Mouse (Mus musculus): ENCODE data around the gene Ccnt1. TPM values are rescaled to one million over a fixed set of nuclear protein-coding genes. Genes with fewer than 3 reads are reported as not detected.
A peak's percentile ranks its signal among the peaks of the same experiment; 100 is the strongest.

Ccnt1 gene
- polyA plus RNA-seq, 1 experiment from 2014 or later, result 30.2 TPM

- TF ChIP-seq CTCF (IDR thresholded peaks at IDR 0.05), result no peak
- CTCF ChIA-PET, result interaction anchor here (0.6 to 6.4 kb wide), 3 partner anchors 22 to 49 kb away, joined by 3 to 97 read pairs (median 12); no protein-coding TSS in a partner anchor
- POLR2A ChIA-PET, result interaction anchor here (0.9 kb wide), 1 partner anchor 33 kb away, joined by 4 read pairs; no protein-coding TSS in a partner anchor
- no peak for DNase-seq (ENCODE audit: low read depth, low spot score)
- ATAC-seq, result no peak
- H3K27me3 ChIP-seq, result no peaks in the 10 kb centered on the region
- in situ Hi-C loops (cut with MboI; ENCODE audit: low pct_unique_long_range_greater_than_20kb), result loop anchor here (5.0 kb wide), 1 partner anchor 35 kb away; no protein-coding TSS in a partner anchor
Observed at GRCm38 (mm10) chr15:98582410-98582809, 11.7 kb upstream of the Ccnt1 start.

GRCm38 (mm10) chr15:98579795-98580464 lies 9.2 kb upstream of the Ccnt1 start:
- ATAC-seq (peak; percentile 60), DNase-seq (ENCODE audit: low read depth, low spot score) (no peak)
- CTCF ChIA-PET, result interaction anchor here (0.6 to 6.4 kb wide), 15 partner anchors 8 to 73 kb away, joined by 3 to 97 read pairs (median 5); partner anchors contain the start of genes Adcy6 and Cacnb3
- peak; percentile 84 for TF ChIP-seq CTCF (IDR thresholded peaks at IDR 0.05)
- H3K27me3 ChIP-seq, result no peaks in the 10 kb centered on the region
- in situ Hi-C loops (cut with MboI; ENCODE audit: low pct_unique_long_range_greater_than_20kb), result loop anchor here (5.0 kb wide), 1 partner anchor 37 kb away; no protein-coding TSS in a partner anchor
- POLR2A ChIA-PET, result interaction anchor here (0.7 to 1.8 kb wide), 2 partner anchors 28 to 37 kb away, joined by 3 to 6 read pairs; no protein-coding TSS in a partner anchor

GRCm38 (mm10) chr15:98579310-98579709 lies 8.6 kb upstream of the Ccnt1 start:
- POLR2A ChIA-PET, result interaction anchor here (1.8 kb wide), 1 partner anchor 37 kb away, joined by 6 read pairs; no protein-coding TSS in a partner anchor
- CTCF ChIA-PET, result interaction anchor here (1.3 to 6.4 kb wide), 6 partner anchors 11 to 73 kb away, joined by 5 to 97 read pairs (median 9); partner anchors contain the start of gene Adcy6
- no peak for DNase-seq (ENCODE audit: low read depth, low spot score)
- no peaks in the 10 kb centered on the region for H3K27me3 ChIP-seq
- no peak for ATAC-seq
- TF ChIP-seq CTCF (IDR thresholded peaks at IDR 0.05), result no peak
- in situ Hi-C loops (cut with MboI; ENCODE audit: low pct_unique_long_range_greater_than_20kb), result no loop called here

GRCm38 (mm10) chr15:98573293-98573692 lies 2.6 kb upstream of the Ccnt1 start:
- DNase-seq (ENCODE audit: low read depth, low spot score), result no peak
- ChIA-PET CTCF (no interaction called here), POLR2A (no interaction called here)
- ATAC-seq, result no peak
- in situ Hi-C loops (cut with MboI; ENCODE audit: low pct_unique_long_range_greater_than_20kb), result loop anchor here (5.0 kb wide), 1 partner anchor 224 kb away; no protein-coding TSS in a partner anchor
- no peak for TF ChIP-seq CTCF (IDR thresholded peaks at IDR 0.05)
- H3K27me3 ChIP-seq, result no peaks in the 10 kb centered on the region

- ATAC-seq (no peak), DNase-seq (ENCODE audit: low read depth, low spot score) (no peak)
- ChIA-PET POLR2A (interaction anchor here (0.7 kb wide), 1 partner anchor 656 kb away, joined by 4 read pairs; no protein-coding TSS in a partner anchor), CTCF (interaction anchor here (1.4 kb wide), 1 partner anchor 41 kb away, joined by 3 read pairs; no protein-coding TSS in a partner anchor)
- no peaks in the 10 kb centered on the region for H3K27me3 ChIP-seq
- in situ Hi-C loops (cut with MboI; ENCODE audit: low pct_unique_long_range_greater_than_20kb), result loop anchor here (5.0 kb wide), 1 partner anchor 227 kb away; no protein-coding TSS in a partner anchor
- no peak for TF ChIP-seq CTCF (IDR thresholded peaks at IDR 0.05)
Observed at GRCm38 (mm10) chr15:98569795-98570365, 843 bp downstream of the Ccnt1 start.

- ChIA-PET CTCF (interaction anchor here (1.9 kb wide), 1 partner anchor 11 kb away, joined by 7 read pairs; no protein-coding TSS in a partner anchor), POLR2A (interaction anchor here (1.1 kb wide), 1 partner anchor 37 kb away, joined by 4 read pairs; no protein-coding TSS in a partner anchor)
- in situ Hi-C loops (cut with MboI; ENCODE audit: low pct_unique_long_range_greater_than_20kb), result no loop called here
- ATAC-seq (no peak), DNase-seq (ENCODE audit: low read depth, low spot score) (no peak)
- TF ChIP-seq CTCF (IDR thresholded peaks at IDR 0.05), result no peak
- H3K27me3 ChIP-seq, result no peaks in the 10 kb centered on the region
Observed at GRCm38 (mm10) chr15:98569216-98569615, 1.5 kb downstream of the Ccnt1 start.

GRCm38 (mm10) chr15:98568256-98569033 lies 2.3 kb downstream of the Ccnt1 start:
- ChIA-PET POLR2A (interaction anchor here (0.6 to 1.1 kb wide), 2 partner anchors 36 to 789 kb away, joined by 4 to 6 read pairs; no protein-coding TSS in a partner anchor), CTCF (interaction anchor here (0.7 to 1.9 kb wide), 2 partner anchors 12 to 50 kb away, joined by 4 to 7 read pairs; no protein-coding TSS in a partner anchor)
- no peak for TF ChIP-seq CTCF (IDR thresholded peaks at IDR 0.05)
- in situ Hi-C loops (cut with MboI; ENCODE audit: low pct_unique_long_range_greater_than_20kb), result no loop called here
- no peak for DNase-seq (ENCODE audit: low read depth, low spot score)
- H3K27me3 ChIP-seq, result no peaks in the 10 kb centered on the region
- no peak for ATAC-seq

- no peak for TF ChIP-seq CTCF (IDR thresholded peaks at IDR 0.05)
- no peaks in the 10 kb centered on the region for H3K27me3 ChIP-seq
- in situ Hi-C loops (cut with MboI; ENCODE audit: low pct_unique_long_range_greater_than_20kb), result no loop called here
- ATAC-seq (peak; percentile 84), DNase-seq (ENCODE audit: low read depth, low spot score) (peak; percentile 94)
- CTCF ChIA-PET, result interaction anchor here (0.7 to 1.9 kb wide), 2 partner anchors 13 to 49 kb away, joined by 4 to 7 read pairs; no protein-coding TSS in a partner anchor
- POLR2A ChIA-PET, result interaction anchor here (0.6 to 0.8 kb wide), 2 partner anchors 12 to 788 kb away, joined by 3 to 6 read pairs; no protein-coding TSS in a partner anchor
Observed at GRCm38 (mm10) chr15:98567278-98568134, 3.2 kb downstream of the Ccnt1 start.

GRCm38 (mm10) chr15:98566973-98567277 lies 3.8 kb downstream of the Ccnt1 start:
- ChIA-PET POLR2A (interaction anchor here (0.8 kb wide), 1 partner anchor 12 kb away, joined by 3 read pairs; no protein-coding TSS in a partner anchor), CTCF (no interaction called here)
- no peak for DNase-seq (ENCODE audit: low read depth, low spot score)
- no peak for TF ChIP-seq CTCF (IDR thresholded peaks at IDR 0.05)
- ATAC-seq, result no peak
- in situ Hi-C loops (cut with MboI; ENCODE audit: low pct_unique_long_range_greater_than_20kb), result no loop called here
- H3K27me3 ChIP-seq, result no peaks in the 10 kb centered on the region
